Mouse (Mus musculus) stomach, postnatal 0 days (tissue): Measurements from ENCODE around the gene Kcnk5.

Source experiments
- CTCF ChIP-seq: IDR thresholded peaks from 2 replicates; pipeline ENCODE4 v1.5.1; 2016; ENCODE audit warnings: antibody characterized with exemption, low read depth, mild to moderate bottlenecking, moderate library complexity
- EP300 ChIP-seq: optimal IDR thresholded peaks from 2 replicates; pipeline ENCODE3; 2016; ENCODE audit warnings: antibody characterized with exemption

DNA sequence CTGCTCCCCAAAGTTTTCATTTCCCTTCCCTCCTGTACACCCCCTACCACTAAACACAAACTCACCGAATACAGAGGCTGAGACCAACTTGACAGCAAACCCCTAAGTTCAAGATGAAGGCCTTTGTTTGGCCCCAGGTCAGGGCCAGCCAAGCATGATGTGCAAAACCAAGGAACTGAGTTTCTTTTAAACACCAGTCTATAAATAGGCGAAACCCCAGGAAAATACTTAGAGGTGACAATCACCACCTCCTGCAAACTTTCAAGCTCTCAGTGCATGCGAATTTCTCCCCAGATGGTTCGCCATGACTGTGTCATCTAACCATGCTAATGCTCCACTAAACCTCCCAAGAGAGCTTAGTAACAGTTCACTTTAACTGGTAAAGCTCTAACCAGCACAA lies 5.9 kb downstream of the Kcnk5 start:
- TF ChIP-seq CTCF: no peak
- no peak for TF ChIP-seq EP300
